ENCODE assay signal across 9 mouse cellular contexts in the genomic region with DNA sequence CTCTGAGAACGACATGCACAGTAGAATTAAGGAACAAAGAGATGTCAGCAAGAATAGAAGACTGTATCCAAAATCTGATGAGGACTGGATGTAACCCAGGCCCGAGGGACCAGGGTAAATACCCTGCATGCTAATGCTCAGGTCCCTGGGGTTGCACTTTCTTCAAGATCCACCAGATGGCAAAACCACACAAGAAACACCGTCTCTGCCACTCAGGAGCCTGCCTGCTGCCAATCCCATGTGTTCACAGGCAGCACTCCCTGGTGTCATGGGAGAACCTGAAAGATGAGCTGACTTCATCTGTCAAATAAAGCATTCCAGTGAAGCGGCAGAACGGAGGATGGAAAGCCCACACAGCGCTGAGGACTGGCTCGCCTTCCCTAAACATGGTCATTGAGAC. TPM values are rescaled to one million over a fixed set of nuclear protein-coding genes. Genes with fewer than 3 reads are reported as not detected.
DNase-seq lines count a peak whose midpoint lies in the region; ATAC-seq and TF ChIP-seq lines count a peak whose summit lies in the region.
"Had no signal": no experiment of that assay in that cellular context is flagged by ENCODE, and none has a peak within 500 bp of the region (broad histone marks: within the 10 kb centered on the region; RNA-seq: fewer than 3 reads in every experiment).

No protein-coding gene starts in this region.

- H3K27me3 ChIP-seq in testis, adult 2 months (ENCODE audit: control insufficient read depth, insufficient read depth, low read length) = no peaks in the 10 kb centered on the region
- H3K27me3 ChIP-seq in embryonic facial prominence, embryonic 11.5 days (ENCODE audit: control insufficient read depth, insufficient read depth, low read length) = no peaks in the 10 kb centered on the region
- no peaks in the 10 kb centered on the region for H3K27me3 ChIP-seq in hindbrain, postnatal 0 days (ENCODE audit: insufficient read depth, low read length)
- H3K27me3 ChIP-seq in lung, postnatal 0 days (replicated peaks; ENCODE audit: insufficient read depth, low read length) = no peaks in the 10 kb centered on the region

- no peak for TF ChIP-seq EP300 in lung, postnatal 0 days (IDR thresholded peaks at IDR 0.05)

- peak; percentile 44; the same call in 1 of the 2 replicates for TF ChIP-seq CTCF in testis, adult 2 months (IDR thresholded peaks at IDR 0.05; ENCODE audit: control insufficient read depth, insufficient read depth, insufficient replicate concordance, low read depth, low read length)
- peak; percentile 90 for TF ChIP-seq CTCF in hindbrain, postnatal 0 days (IDR thresholded peaks at IDR 0.05; ENCODE audit: low read depth)
- peak; percentile 59 for TF ChIP-seq CTCF in lung, postnatal 0 days (IDR thresholded peaks at IDR 0.05)

- H3K9me3 ChIP-seq in embryonic facial prominence, embryonic 11.5 days (replicated peaks; ENCODE audit: control insufficient read depth, low read length) = no peaks in the 10 kb centered on the region
- H3K9me3 ChIP-seq in hindbrain, postnatal 0 days (ENCODE audit: low read length) = no peaks in the 10 kb centered on the region
- no peaks in the 10 kb centered on the region for H3K9me3 ChIP-seq in lung, postnatal 0 days (ENCODE audit: low read length)
- H3K9me3 ChIP-seq: limb, embryonic 12.5 days had no signal

- H3K4me1 ChIP-seq in testis, adult 2 months (ENCODE audit: control insufficient read depth, insufficient read depth, low read length) = no peaks in the 10 kb centered on the region; the same call in 1 of the 2 replicates
- no peaks in the 10 kb centered on the region for H3K4me1 ChIP-seq in embryonic facial prominence, embryonic 11.5 days (ENCODE audit: control insufficient read depth, insufficient read depth, low read length)
- H3K4me1 ChIP-seq in hindbrain, postnatal 0 days (ENCODE audit: insufficient read depth, low read length) = no peaks in the 10 kb centered on the region
- no peaks in the 10 kb centered on the region for H3K4me1 ChIP-seq in lung, postnatal 0 days (ENCODE audit: insufficient read depth, low read depth, low read length)
- H3K4me1 ChIP-seq: limb, embryonic 12.5 days had no signal

- H3K9ac ChIP-seq in embryonic facial prominence, embryonic 11.5 days (replicated peaks; ENCODE audit: low read length) = no peak overlapping the region
- H3K9ac ChIP-seq in hindbrain, postnatal 0 days (replicated peaks; ENCODE audit: low read length) = no peak overlapping the region
- H3K9ac ChIP-seq in lung, postnatal 0 days (replicated peaks; ENCODE audit: low read depth) = no peak overlapping the region
- H3K9ac ChIP-seq: limb, embryonic 12.5 days had no signal

- H3K36me3 ChIP-seq in testis, adult 2 months (ENCODE audit: control insufficient read depth, insufficient read depth, low read length) = no peaks in the 10 kb centered on the region
- H3K36me3 ChIP-seq in embryonic facial prominence, embryonic 11.5 days (replicated peaks; ENCODE audit: control insufficient read depth, insufficient read depth, low read depth, low read length) = no peaks in the 10 kb centered on the region
- H3K36me3 ChIP-seq in hindbrain, postnatal 0 days (ENCODE audit: insufficient read depth, low read length) = no peaks in the 10 kb centered on the region
- H3K36me3 ChIP-seq in lung, postnatal 0 days (ENCODE audit: insufficient read depth, low read length) = no peaks in the 10 kb centered on the region
- H3K36me3 ChIP-seq: limb, embryonic 12.5 days had no signal

- 39% methylated on average over 7 of the region's 7 CpGs for WGBS in embryonic facial prominence, embryonic 11.5 days
- WGBS in hindbrain, postnatal 0 days = 27% methylated on average over 7 of the region's 7 CpGs
- 26% methylated on average over 7 of the region's 7 CpGs for WGBS in lung, postnatal 0 days

- no peak for DNase-seq in testis, postnatal 10 days (ENCODE audit: low spot score)
- DNase-seq in embryonic facial prominence, embryonic 11.5 days (ENCODE audit: low spot score) = peak; percentile 61
- peak; percentile 87 for DNase-seq in hindbrain, postnatal 0 days (ENCODE audit: low spot score)
- DNase-seq in lung, postnatal 0 days (ENCODE audit: low spot score) = no peak
- DNase-seq in right cerebral cortex, postnatal 25 days = peak; percentile 45
- DNase-seq in thymus, postnatal 4 days = no peak
- DNase-seq in thymus, postnatal 10 days (ENCODE audit: low spot score in 2 of 2) = no peak

- no peak for TF ChIP-seq POLR2A in testis, adult 2 months (IDR thresholded peaks at IDR 0.05; ENCODE audit: control insufficient read depth, low read depth, low read length)

- no peak overlapping the region for H3K4me2 ChIP-seq in embryonic facial prominence, embryonic 11.5 days (ENCODE audit: low read depth, low read length)
- H3K4me2 ChIP-seq in hindbrain, postnatal 0 days (ENCODE audit: low read depth, low read length) = no peak overlapping the region
- no peak overlapping the region for H3K4me2 ChIP-seq in lung, postnatal 0 days (replicated peaks; ENCODE audit: low read depth, low read length)
- H3K4me2 ChIP-seq: limb, embryonic 12.5 days had no signal

- no peak overlapping the region for H3K27ac ChIP-seq in testis, adult 2 months (ENCODE audit: control insufficient read depth, insufficient read depth, low read depth, low read length)
- no peak overlapping the region for H3K27ac ChIP-seq in embryonic facial prominence, embryonic 11.5 days (replicated peaks; ENCODE audit: low read depth, low read length)
- H3K27ac ChIP-seq in hindbrain, postnatal 0 days = no peak overlapping the region
- no peak overlapping the region for H3K27ac ChIP-seq in lung, postnatal 0 days (ENCODE audit: low read length)
- H3K27ac ChIP-seq: limb, embryonic 12.5 days had no signal

- H3K4me3 ChIP-seq in testis, adult 2 months (ENCODE audit: control insufficient read depth, low read depth, low read length) = no peak overlapping the region
- no peak overlapping the region for H3K4me3 ChIP-seq in embryonic facial prominence, embryonic 11.5 days (ENCODE audit: low read depth, low read length)
- H3K4me3 ChIP-seq in hindbrain, postnatal 0 days (ENCODE audit: low read length) = no peak overlapping the region
- no peak overlapping the region for H3K4me3 ChIP-seq in lung, postnatal 0 days (ENCODE audit: low read depth, low read length)
- H3K4me3 ChIP-seq: limb, embryonic 12.5 days had no signal

- ATAC-seq in embryonic facial prominence, embryonic 11.5 days (replicated peaks; ENCODE audit: insufficient number of reproducible peaks, low FRiP score, low TSS enrichment, low read depth) = no peak; the same call in 1 of the 2 replicates
- peak; percentile 72 for ATAC-seq in hindbrain, postnatal 0 days
- no peak for ATAC-seq in lung, postnatal 0 days

RNA-seq across cellular contexts. Expression of gene Mc3r, which starts 21.3 kb away (rescaled TPM):
- polyA plus RNA-seq in testis, adult 2 months (2012; rRNA removed) = not detected in 2 replicates
- polyA plus RNA-seq in embryonic facial prominence, embryonic 11.5 days (2014; fragmentation: Nextera tagmentation; extraction: Ambion mirVana) = not detected in 2 replicates
- total RNA-seq in hindbrain, postnatal 0 days (2014; rRNA removed) = 0.31 TPM in 1 of 2 replicates, not detected in the other
- polyA plus RNA-seq in hindbrain, postnatal 0 days (2015; fragmentation: Nextera tagmentation; extraction: Ambion mirVana) = 0.30 and 0.38 TPM in 2 replicates
- polyA plus RNA-seq in lung, postnatal 0 days (2015; fragmentation: Nextera tagmentation; extraction: Ambion mirVana) = not detected in 2 replicates
- polyA plus RNA-seq: limb, embryonic 12.5 days had no signal

Comparison
In these comparisons a context has a peak if more than half of its experiments do, and no peak if none do; other contexts are left out.
1. DNase-seq: peak in embryonic facial prominence, embryonic 11.5 days (single experiment), hindbrain, postnatal 0 days (single experiment) and right cerebral cortex, postnatal 25 days (single experiment); none in testis, postnatal 10 days (single experiment), lung, postnatal 0 days (single experiment), thymus, postnatal 4 days (single experiment) and thymus, postnatal 10 days (0 of 2).
2. Peak in every context shown above with its lines, with median percentiles within 50 percentile points of each other: CTCF ChIP-seq.